Mouse (Mus musculus): ENCODE data around the gene D230025D16Rik. TPM values are rescaled to one million over a fixed set of nuclear protein-coding genes. Genes with fewer than 3 reads are reported as not detected.

Gene D230025D16Rik
- polyA plus RNA-seq, 1 experiment from 2014 or later: 14.8 TPM

DNA sequence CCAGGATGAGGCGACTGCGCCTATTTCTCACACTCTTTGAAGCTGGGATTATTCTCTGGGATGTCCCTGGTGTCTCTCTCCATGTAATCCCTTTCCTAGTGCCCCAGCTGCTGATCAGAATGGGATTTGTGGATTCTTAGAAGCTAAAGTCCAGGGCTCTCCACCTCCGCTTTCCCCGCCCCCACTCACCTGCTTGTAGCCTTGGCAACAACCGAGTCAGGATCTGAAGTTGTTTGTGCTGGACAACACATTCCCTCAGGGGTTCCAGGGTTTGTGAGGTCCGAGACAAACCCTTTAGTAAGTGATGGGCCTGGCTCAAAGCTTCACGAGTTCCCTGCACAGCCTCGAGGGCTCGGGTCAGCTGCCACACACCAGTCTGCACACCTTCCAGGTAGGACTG lies 69.8 kb downstream of the D230025D16Rik start:
- Histone ChIP-seq H3K27me3 (replicated peaks; ENCODE audit: control insufficient read depth, insufficient read depth, low read length) (peaks cover 11% of the 10 kb centered on the region), H3K4me3 (ENCODE audit: low read depth, low read length) (no peak overlapping the region), H3K9me3 (ENCODE audit: control insufficient read depth) (no peaks in the 10 kb centered on the region), H3K36me3 (ENCODE audit: control insufficient read depth, insufficient read depth) (no peaks in the 10 kb centered on the region), H3K4me1 (replicated peaks; ENCODE audit: control insufficient read depth, insufficient read depth, low read length) (peaks cover 12% of the 10 kb centered on the region), H3K4me2 (replicated peaks; ENCODE audit: low read depth) (peak overlapping the region; percentile 33; the same call in 1 of the 2 replicates), H3K9ac (ENCODE audit: low read depth, low read length) (no peak overlapping the region), H3K27ac (ENCODE audit: low read depth, low read length) (no peak overlapping the region)
- no peak for TF ChIP-seq CTCF (IDR thresholded peaks at IDR 0.05; ENCODE audit: low read depth)
- WGBS: 67% methylated on average over 9 of the region's 9 CpGs
- no peak for ATAC-seq

DNA sequence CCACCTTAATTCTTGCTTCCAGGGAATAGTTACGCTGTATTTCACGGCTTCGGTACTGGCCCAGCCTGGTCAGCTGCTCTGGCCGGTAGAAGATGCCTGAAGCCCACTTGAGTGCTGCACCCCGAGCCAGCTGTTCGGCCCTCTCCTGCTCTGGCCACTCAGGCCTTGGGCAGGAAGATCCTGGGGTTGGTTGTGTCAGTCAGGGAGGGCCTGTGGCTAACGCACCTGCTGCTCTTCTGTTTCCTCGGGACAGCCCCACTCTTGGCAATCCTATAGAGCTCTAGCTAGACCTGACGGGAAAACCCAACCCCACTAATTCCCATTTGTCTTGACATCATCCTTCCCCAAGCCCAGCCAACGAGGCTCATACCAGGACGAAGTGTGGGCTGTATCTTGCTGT lies 70.3 kb downstream of the D230025D16Rik start:
- peaks cover 6% of the 10 kb centered on the region for H3K27me3 ChIP-seq (replicated peaks; ENCODE audit: control insufficient read depth, insufficient read depth, low read length)
- H3K27ac ChIP-seq (ENCODE audit: low read depth, low read length): no peak overlapping the region
- H3K4me1 ChIP-seq (replicated peaks; ENCODE audit: control insufficient read depth, insufficient read depth, low read length): peaks cover 7% of the 10 kb centered on the region
- no peak for TF ChIP-seq CTCF (IDR thresholded peaks at IDR 0.05; ENCODE audit: low read depth)
- H3K4me3 ChIP-seq (ENCODE audit: low read depth, low read length): no peak overlapping the region
- WGBS: 66% methylated on average over 11 of the region's 11 CpGs
- peaks cover 5% of the 10 kb centered on the region; the same call in 1 of the 2 replicates for H3K36me3 ChIP-seq (ENCODE audit: control insufficient read depth, insufficient read depth)
- H3K9ac ChIP-seq (ENCODE audit: low read depth, low read length): no peak overlapping the region
- H3K9me3 ChIP-seq (ENCODE audit: control insufficient read depth): no peaks in the 10 kb centered on the region
- H3K4me2 ChIP-seq (replicated peaks; ENCODE audit: low read depth): peak overlapping the region; percentile 33; the same call in 1 of the 2 replicates
- ATAC-seq: no peak

DNA sequence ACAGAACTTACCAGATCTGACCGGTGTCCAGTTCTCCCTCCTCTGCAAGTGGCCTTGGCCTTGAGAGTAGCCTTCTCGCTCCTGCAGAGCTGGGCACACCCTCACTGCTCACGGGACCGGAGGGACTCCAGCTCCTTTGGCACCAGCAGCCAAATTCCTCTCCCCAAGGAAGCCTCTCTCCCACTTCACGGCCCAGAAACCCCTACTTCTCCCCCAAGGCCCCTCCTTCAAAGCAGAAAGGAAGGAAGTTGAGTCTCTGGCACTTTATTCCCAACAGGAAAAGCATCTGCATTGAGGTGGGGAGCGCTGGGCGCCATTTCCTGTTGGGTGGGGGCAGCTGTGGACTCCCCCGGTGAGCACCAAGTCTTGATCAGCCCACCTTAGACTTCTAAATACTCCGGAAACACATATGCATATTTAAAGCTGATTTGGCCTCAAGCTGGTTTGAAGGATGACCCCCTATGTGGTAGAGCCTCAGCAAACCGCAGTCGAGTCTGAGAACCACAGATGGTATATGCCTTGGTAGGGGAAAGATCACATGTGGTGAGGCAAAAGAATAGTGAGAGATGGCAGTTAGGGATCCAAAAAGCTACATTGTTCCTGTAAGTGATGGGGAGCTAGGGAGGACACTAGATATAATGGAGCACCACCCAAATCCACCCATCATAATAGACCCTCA lies 71.1 kb downstream of the D230025D16Rik start, which contains the start of gene Exoc3l:
Gene Exoc3l, minus strand, starts transcription at position 207 of the 679 bp plus-strand sequence.
- H3K36me3 ChIP-seq (ENCODE audit: control insufficient read depth, insufficient read depth): peaks cover 12% of the 10 kb centered on the region
- TF ChIP-seq CTCF (IDR thresholded peaks at IDR 0.05; ENCODE audit: low read depth): no peak
- no peaks in the 10 kb centered on the region for H3K27me3 ChIP-seq (replicated peaks; ENCODE audit: control insufficient read depth, insufficient read depth, low read length)
- no peak for ATAC-seq
- no peaks in the 10 kb centered on the region for H3K9me3 ChIP-seq (ENCODE audit: control insufficient read depth)
- peaks cover 2% of the 10 kb centered on the region; the same call in 1 of the 2 replicates for H3K4me1 ChIP-seq (replicated peaks; ENCODE audit: control insufficient read depth, insufficient read depth, low read length)
- H3K27ac ChIP-seq (ENCODE audit: low read depth, low read length): no peak within 1 kb of the TSS
- no peak within 1 kb of the TSS for H3K9ac ChIP-seq (ENCODE audit: low read depth, low read length)
- H3K4me2 ChIP-seq (replicated peaks; ENCODE audit: low read depth): peak within 1 kb of the TSS; percentile 85
- 64% methylated on average over 11 of the region's 11 CpGs for WGBS
- peak within 1 kb of the TSS; percentile 95 for H3K4me3 ChIP-seq (ENCODE audit: low read depth, low read length)

DNA sequence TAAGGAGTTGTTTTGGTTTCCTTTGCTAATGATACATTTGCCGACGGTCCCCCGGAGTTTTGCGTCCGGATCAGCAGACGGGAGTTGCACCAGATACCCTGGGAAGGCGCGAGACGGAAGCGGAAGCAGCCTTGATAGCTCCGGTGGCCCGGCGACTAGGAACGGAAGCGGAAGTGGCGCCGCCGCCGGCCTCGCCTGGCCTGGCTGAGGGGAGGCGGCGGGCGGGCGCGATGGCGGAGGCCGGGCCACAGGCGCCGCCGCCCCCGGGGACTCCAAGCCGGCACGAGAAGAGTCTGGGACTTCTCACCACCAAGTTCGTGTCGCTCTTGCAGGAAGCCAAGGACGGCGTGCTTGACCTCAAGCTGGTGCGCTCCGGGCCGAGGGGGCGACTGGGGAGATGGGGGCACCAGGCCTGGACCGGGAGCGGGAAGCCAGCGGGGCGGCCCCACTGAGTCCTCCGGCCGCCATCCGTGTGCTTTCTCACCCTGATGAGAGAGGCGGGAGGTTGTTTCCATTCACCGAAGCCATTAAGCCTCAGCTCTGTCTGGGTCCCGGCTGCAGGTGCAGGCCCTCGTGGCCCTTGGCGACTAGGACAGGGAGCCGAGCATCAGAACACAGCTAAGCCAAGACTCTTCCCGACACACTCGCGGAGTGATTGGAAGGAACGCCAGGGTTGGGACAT lies 72.7 kb downstream of the D230025D16Rik start, which contains the start of gene E2f4:
Gene E2f4, plus strand, starts transcription at position 153 of the 682 bp plus-strand sequence.
- H3K4me2 ChIP-seq (replicated peaks; ENCODE audit: low read depth): peak within 1 kb of the TSS; percentile 85
- H3K27me3 ChIP-seq (replicated peaks; ENCODE audit: control insufficient read depth, insufficient read depth, low read length): no peaks in the 10 kb centered on the region
- peaks cover 2% of the 10 kb centered on the region; the same call in 1 of the 2 replicates for H3K4me1 ChIP-seq (replicated peaks; ENCODE audit: control insufficient read depth, insufficient read depth, low read length)
- H3K27ac ChIP-seq (ENCODE audit: low read depth, low read length): peak within 1 kb of the TSS; percentile 62
- TF ChIP-seq CTCF (IDR thresholded peaks at IDR 0.05; ENCODE audit: low read depth): no peak
- H3K9me3 ChIP-seq (ENCODE audit: control insufficient read depth): no peaks in the 10 kb centered on the region
- peak within 1 kb of the TSS; percentile 95 for H3K4me3 ChIP-seq (ENCODE audit: low read depth, low read length)
- WGBS: under 1% methylated on average over 56 of the region's 58 CpGs
- H3K36me3 ChIP-seq (ENCODE audit: control insufficient read depth, insufficient read depth): peaks cover 24% of the 10 kb centered on the region
- H3K9ac ChIP-seq (ENCODE audit: low read depth, low read length): peak within 1 kb of the TSS; percentile 84
- peak; percentile 89 for ATAC-seq

DNA sequence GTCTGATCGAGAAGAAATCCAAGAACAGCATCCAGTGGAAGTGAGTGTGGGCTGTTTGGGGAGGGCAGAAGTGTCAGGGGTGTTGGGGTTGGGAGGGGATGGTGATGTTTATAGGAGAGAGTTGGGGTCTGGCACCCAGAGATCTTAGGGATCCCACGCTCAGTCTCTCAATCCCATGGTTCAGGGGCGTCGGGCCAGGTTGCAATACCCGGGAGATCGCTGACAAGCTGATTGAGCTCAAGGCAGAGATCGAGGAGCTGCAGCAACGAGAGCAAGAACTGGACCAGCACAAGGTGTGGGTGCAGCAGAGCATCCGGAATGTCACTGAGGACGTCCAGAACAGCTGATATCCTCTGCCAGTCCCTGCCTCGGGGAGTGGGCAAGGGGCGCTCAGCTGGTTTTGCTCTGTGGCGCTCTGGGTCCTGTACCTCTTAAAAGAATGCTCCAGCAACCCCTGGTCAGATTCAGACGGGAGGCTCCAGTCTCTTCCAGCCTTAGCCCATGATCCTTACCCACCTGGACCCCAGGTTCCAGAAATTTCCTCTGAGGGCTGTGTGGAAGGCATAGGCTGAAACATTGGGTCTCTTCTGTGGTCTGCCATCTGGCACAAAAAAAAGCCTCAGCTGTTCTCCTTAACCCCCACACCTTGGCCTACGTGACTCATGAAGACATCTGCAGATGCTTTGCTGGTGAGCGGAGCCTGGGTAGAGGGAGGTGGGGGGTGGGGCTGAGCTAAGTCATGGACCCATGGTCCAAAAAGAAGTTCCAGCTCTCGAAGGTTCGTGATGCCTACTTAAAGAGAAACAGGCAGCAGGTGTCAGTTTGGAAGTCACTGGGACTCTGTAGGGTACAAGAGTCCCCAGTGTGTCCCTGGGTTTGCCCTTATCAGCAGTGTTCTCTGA lies 73.7 kb downstream of the D230025D16Rik start:
- no peak for ATAC-seq
- Histone ChIP-seq H3K9me3 (ENCODE audit: control insufficient read depth) (no peaks in the 10 kb centered on the region), H3K27ac (ENCODE audit: low read depth, low read length) (0 out of 2 replicates have a peak overlapping the region, but pooled peaks have one; percentile 62), H3K9ac (ENCODE audit: low read depth, low read length) (peak overlapping the region; percentile 84), H3K4me2 (replicated peaks; ENCODE audit: low read depth) (peak overlapping the region; percentile 85), H3K27me3 (replicated peaks; ENCODE audit: control insufficient read depth, insufficient read depth, low read length) (no peaks in the 10 kb centered on the region), H3K4me3 (ENCODE audit: low read depth, low read length) (peak overlapping the region; percentile 95), H3K36me3 (ENCODE audit: control insufficient read depth, insufficient read depth) (peaks cover 28% of the 10 kb centered on the region), H3K4me1 (replicated peaks; ENCODE audit: control insufficient read depth, insufficient read depth, low read length) (peaks cover 2% of the 10 kb centered on the region; the same call in 1 of the 2 replicates)
- no peak for TF ChIP-seq CTCF (IDR thresholded peaks at IDR 0.05; ENCODE audit: low read depth)
- 42% methylated on average over 18 of the region's 18 CpGs for WGBS
